Mouse (Mus musculus): Measurements from ENCODE around the gene Inpp4b.

GRCm38 (mm10) chr8:81831430-81831829, 489.1 kb downstream of the Inpp4b start:
- no peak for TF ChIP-seq POLR2A (IDR thresholded peaks at IDR 0.05; ENCODE audit: extremely low read depth, insufficient read depth, low read length)
- no peak for TF ChIP-seq CTCF (IDR thresholded peaks at IDR 0.05; ENCODE audit: extremely low read depth, insufficient read depth, low read length)

All from cortical plate, adult 2 months (tissue).